Mouse (Mus musculus): ENCODE data around the gene Cideb. TPM values are rescaled to one million over a fixed set of nuclear protein-coding genes. Genes with fewer than 3 reads are reported as not detected.
"Not testable (repeated sequence)": the region's sequence is repeated elsewhere in the genome, so short reads cannot be mapped to it uniquely, and the experiment has no call there.

Gene Cideb
- polyA plus RNA-seq, 1 experiment from 2014 or later = 1.7 TPM

DNA sequence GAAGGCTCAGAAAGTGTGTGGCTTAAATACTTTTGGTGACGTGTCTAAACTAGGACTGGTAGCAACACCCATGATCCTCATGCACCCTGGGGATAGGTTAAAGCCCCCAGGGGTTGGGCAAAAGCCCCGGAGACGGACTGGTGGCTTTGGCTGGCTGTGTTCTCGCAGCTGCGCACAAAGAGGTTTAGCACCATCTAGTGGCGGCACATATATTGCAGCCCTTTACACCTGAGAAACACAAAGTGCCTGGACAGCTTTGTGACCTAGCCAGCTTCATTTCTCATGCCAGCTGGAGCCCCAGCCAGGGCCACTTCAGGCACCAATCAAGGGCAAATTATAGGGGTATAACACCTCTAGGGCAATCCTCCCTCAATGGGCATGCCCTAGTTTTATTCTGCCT is 1.9 kb upstream of the Cideb start:
- not testable (repeated sequence) for H3K36me3 ChIP-seq (ENCODE audit: control insufficient read depth, insufficient read depth, low read length); ATAC-seq (replicated peaks; ENCODE audit: insufficient number of reproducible peaks, low FRiP score, low TSS enrichment); H3K9ac ChIP-seq (ENCODE audit: low read depth, low read length); H3K4me3 ChIP-seq (ENCODE audit: low read depth, low read length); H3K9me3 ChIP-seq (replicated peaks; ENCODE audit: control insufficient read depth, low read length); H3K27ac ChIP-seq (ENCODE audit: low read depth, low read length)
- H3K4me1 ChIP-seq (ENCODE audit: control insufficient read depth, insufficient read depth, low read length) = peaks cover 17% of the 10 kb centered on the region
- 0% methylated on average over 6 of the region's 6 CpGs for WGBS (ENCODE audit: insufficient replicate concordance)
- H3K4me2 ChIP-seq = peak overlapping the region; percentile 56
- peaks cover 19% of the 10 kb centered on the region for H3K27me3 ChIP-seq (ENCODE audit: control insufficient read depth, insufficient read depth, low read length)

DNA sequence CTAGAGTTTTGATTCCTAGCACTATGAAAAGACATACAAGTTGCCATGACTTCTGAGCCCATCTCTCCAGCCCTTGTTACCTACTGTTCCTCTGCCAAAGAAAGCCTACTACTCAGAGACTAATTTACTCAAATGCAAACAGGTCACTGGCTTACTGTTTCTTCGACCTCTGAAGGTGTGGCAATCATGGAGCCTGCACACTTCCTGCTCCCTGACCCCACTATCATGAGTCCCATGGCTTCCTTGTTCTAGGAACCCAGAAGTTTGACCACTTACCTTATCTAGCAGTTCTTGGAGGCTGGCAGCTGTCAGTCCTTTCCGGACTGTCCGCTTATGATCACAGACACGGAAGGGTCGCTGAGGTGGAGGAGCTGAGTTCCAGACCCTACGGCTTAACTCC is 692 bp downstream of the Cideb start:
- no peak overlapping the region for H3K4me3 ChIP-seq (ENCODE audit: low read depth, low read length)
- H3K27ac ChIP-seq (ENCODE audit: low read depth, low read length) = 0 out of 2 replicates have a peak overlapping the region, but pooled peaks have one; percentile 29
- no peak for ATAC-seq (replicated peaks; ENCODE audit: insufficient number of reproducible peaks, low FRiP score, low TSS enrichment)
- peaks cover 7% of the 10 kb centered on the region for H3K4me1 ChIP-seq (ENCODE audit: control insufficient read depth, insufficient read depth, low read length)
- H3K9ac ChIP-seq (ENCODE audit: low read depth, low read length) = no peak overlapping the region
- WGBS (ENCODE audit: insufficient replicate concordance) = 33% methylated on average over 6 of the region's 6 CpGs
- H3K36me3 ChIP-seq (ENCODE audit: control insufficient read depth, insufficient read depth, low read length) = peaks cover 24% of the 10 kb centered on the region
- H3K9me3 ChIP-seq (replicated peaks; ENCODE audit: control insufficient read depth, low read length) = no peaks in the 10 kb centered on the region
- H3K27me3 ChIP-seq (ENCODE audit: control insufficient read depth, insufficient read depth, low read length) = peaks cover 13% of the 10 kb centered on the region
- H3K4me2 ChIP-seq = peak overlapping the region; percentile 48

DNA sequence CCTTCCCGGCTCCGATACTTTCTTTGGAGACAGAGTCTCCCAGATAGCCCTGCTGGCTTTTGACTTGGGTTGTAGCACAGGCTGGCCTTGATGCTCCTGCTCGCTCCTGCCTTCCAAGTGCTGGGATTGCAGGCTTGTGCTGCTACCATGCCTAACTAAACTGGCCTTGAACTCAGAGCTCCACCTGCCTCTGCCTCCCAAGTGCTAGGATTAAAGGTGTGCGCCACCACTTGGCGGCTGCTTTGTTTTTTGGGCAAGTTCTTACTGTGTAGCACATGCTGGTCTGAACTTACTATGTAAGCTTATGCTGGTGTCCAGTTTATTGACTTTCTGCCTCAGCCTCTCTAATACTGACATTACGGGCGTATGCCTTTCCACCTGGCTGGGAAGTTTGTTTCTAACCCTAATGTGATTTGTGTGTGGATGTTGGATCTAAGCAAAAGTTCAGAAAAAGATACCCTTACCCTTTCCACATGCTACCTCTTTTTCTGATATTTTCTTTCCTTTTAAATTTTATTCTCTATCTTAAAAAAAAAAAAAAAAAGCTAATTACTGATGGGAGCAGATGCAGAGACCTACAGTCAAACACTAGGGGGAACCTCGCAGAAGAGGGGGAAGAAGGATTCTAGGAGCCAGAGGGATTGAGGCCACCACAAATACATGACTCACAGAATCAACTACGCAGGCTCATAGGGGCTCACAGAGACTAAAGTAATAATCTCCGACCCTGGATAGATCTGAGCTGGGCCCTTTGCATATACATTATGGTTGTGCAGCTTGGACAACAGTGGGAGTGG is 11.0 kb downstream of the Cideb start:
- H3K4me1 ChIP-seq (ENCODE audit: control insufficient read depth, insufficient read depth, low read length) = peaks cover 3% of the 10 kb centered on the region; the same call in 1 of the 2 replicates
- H3K27ac ChIP-seq (ENCODE audit: low read depth, low read length) = no peak overlapping the region
- H3K36me3 ChIP-seq (ENCODE audit: control insufficient read depth, insufficient read depth, low read length) = 0 out of 2 replicates have a peak, but pooled peaks cover 7% of the 10 kb centered on the region
- ATAC-seq (replicated peaks; ENCODE audit: insufficient number of reproducible peaks, low FRiP score, low TSS enrichment) = no peak
- peak overlapping the region; percentile 99 for H3K4me2 ChIP-seq
- H3K9ac ChIP-seq (ENCODE audit: low read depth, low read length) = no peak overlapping the region
- H3K9me3 ChIP-seq (replicated peaks; ENCODE audit: control insufficient read depth, low read length) = no peaks in the 10 kb centered on the region
- 86% methylated on average over 10 of the region's 10 CpGs for WGBS (ENCODE audit: insufficient replicate concordance)
- H3K4me3 ChIP-seq (ENCODE audit: low read depth, low read length) = peak overlapping the region; percentile 96; the same call in 1 of the 2 replicates
- no peaks in the 10 kb centered on the region for H3K27me3 ChIP-seq (ENCODE audit: control insufficient read depth, insufficient read depth, low read length)

DNA sequence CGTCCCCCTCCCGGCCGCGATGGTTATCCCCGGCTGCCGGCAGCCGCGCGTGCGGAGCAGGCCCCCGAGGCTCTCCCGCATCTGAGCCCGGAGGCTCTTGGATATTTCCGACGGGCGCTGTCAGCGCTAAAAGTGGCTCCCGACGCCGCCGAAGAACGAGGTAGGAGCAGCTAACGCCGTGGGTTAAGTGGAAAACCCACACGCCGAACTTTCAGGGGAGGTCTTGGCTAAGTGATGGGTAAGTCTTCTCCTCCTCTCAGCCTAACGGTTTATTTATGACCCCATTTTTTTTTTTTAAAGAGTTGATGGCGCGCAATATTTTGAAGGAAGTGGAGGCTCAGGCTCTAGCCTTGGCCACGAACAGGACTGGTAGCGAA is 12.4 kb downstream of the Cideb start:
- Histone ChIP-seq H3K27me3 (ENCODE audit: control insufficient read depth, insufficient read depth, low read length) (no peaks in the 10 kb centered on the region), H3K36me3 (ENCODE audit: control insufficient read depth, insufficient read depth, low read length) (0 out of 2 replicates have a peak, but pooled peaks cover 7% of the 10 kb centered on the region), H3K4me2 (peak overlapping the region; percentile 99), H3K27ac (ENCODE audit: low read depth, low read length) (peak overlapping the region; percentile 10; the same call in 1 of the 2 replicates), H3K9ac (ENCODE audit: low read depth, low read length) (peak overlapping the region; percentile 85), H3K9me3 (replicated peaks; ENCODE audit: control insufficient read depth, low read length) (no peaks in the 10 kb centered on the region), H3K4me3 (ENCODE audit: low read depth, low read length) (peak overlapping the region; percentile 96), H3K4me1 (ENCODE audit: control insufficient read depth, insufficient read depth, low read length) (peaks cover 3% of the 10 kb centered on the region; the same call in 1 of the 2 replicates)
- ATAC-seq (replicated peaks; ENCODE audit: insufficient number of reproducible peaks, low FRiP score, low TSS enrichment) = no peak
- WGBS (ENCODE audit: insufficient replicate concordance) = under 1% methylated on average over 25 of the region's 31 CpGs

DNA sequence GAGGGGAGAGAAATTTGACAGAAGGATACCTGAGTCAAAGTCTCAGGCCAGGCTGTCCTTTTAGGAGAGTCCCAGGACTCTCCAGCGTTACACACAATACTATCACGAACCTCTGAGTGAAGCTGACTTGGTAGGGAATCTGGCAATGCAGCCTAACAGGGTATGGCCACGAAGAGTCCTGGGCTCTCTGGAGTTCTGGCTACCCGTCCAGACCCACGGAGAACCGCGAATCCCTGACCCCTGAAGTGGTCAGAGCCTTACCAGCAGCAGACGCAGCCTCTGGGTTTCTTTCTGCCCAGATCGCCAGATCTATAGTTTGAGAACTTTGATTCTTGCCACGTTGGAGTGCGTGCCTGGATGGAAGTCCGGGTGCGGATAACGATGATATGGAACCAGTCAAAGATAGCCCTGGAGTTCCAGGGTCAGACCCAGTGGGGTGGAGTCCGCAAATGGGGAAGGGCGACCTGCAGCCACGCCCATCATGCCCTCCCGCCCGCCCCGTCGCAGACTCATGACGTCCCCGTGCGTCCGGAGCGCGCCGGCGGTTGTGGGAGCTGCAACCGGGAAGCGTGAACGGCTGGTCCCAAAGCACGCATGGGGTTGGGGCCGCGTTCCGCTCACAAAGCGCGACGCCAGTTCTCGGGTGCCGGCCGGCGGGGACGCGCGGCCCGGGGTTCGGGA is 12.9 kb downstream of the Cideb start, which contains the start of the genes Dhrs1 and Nop9:
Dhrs1 (minus strand) TSS at position 511 of the 681 bp plus-strand sequence.
Nop9 (plus strand) TSS at position 514 of the 681 bp plus-strand sequence.
- Histone ChIP-seq H3K36me3 (ENCODE audit: control insufficient read depth, insufficient read depth, low read length) (peaks cover 8% of the 10 kb centered on the region; the same call in 1 of the 2 replicates), H3K4me3 (ENCODE audit: low read depth, low read length) (peak within 1 kb of the TSS; percentile 96), H3K9me3 (replicated peaks; ENCODE audit: control insufficient read depth, low read length) (no peaks in the 10 kb centered on the region), H3K4me2 (peak within 1 kb of the TSS; percentile 99), H3K27me3 (ENCODE audit: control insufficient read depth, insufficient read depth, low read length) (no peaks in the 10 kb centered on the region), H3K27ac (ENCODE audit: low read depth, low read length) (peak within 1 kb of the TSS; percentile 42; the same call in 1 of the 2 replicates), H3K4me1 (ENCODE audit: control insufficient read depth, insufficient read depth, low read length) (peaks cover 3% of the 10 kb centered on the region; the same call in 1 of the 2 replicates), H3K9ac (ENCODE audit: low read depth, low read length) (peak within 1 kb of the TSS; percentile 85)
- WGBS (ENCODE audit: insufficient replicate concordance) = 1% methylated on average over 41 of the region's 48 CpGs
- ATAC-seq (replicated peaks; ENCODE audit: insufficient number of reproducible peaks, low FRiP score, low TSS enrichment) = peak; percentile 82

DNA sequence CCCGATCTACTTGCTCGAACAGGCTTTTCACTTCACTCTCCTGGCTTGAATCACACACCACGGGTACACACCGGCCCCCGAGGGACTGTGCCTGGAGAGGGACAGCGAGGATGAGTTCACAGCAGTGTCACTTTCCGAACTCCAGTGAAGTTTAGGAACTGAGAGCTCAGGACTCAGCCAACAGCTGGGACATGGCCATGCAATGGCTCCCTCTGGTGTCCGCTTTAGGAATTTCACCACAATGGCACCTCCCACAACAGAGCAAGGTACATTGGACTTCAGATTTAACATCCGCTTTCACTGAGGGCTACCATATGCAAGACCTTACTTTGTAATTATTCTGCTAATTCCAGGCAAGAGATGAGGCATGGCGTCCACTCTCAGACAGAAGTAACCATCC is 14.5 kb downstream of the Cideb start:
- WGBS (ENCODE audit: insufficient replicate concordance) = 21% methylated on average over 10 of the region's 10 CpGs
- ATAC-seq (replicated peaks; ENCODE audit: insufficient number of reproducible peaks, low FRiP score, low TSS enrichment) = 0 out of 2 replicates have a peak, but pooled peaks have one; percentile 28
- H3K9ac ChIP-seq (ENCODE audit: low read depth, low read length) = 0 out of 2 replicates have a peak overlapping the region, but pooled peaks have one; percentile 13
- no peak overlapping the region for H3K4me3 ChIP-seq (ENCODE audit: low read depth, low read length)
- peaks cover 3% of the 10 kb centered on the region; the same call in 1 of the 2 replicates for H3K4me1 ChIP-seq (ENCODE audit: control insufficient read depth, insufficient read depth, low read length)
- no peaks in the 10 kb centered on the region for H3K27me3 ChIP-seq (ENCODE audit: control insufficient read depth, insufficient read depth, low read length)
- no peak overlapping the region for H3K27ac ChIP-seq (ENCODE audit: low read depth, low read length)
- H3K4me2 ChIP-seq = peak overlapping the region; percentile 33; the same call in 1 of the 2 replicates
- no peaks in the 10 kb centered on the region for H3K9me3 ChIP-seq (replicated peaks; ENCODE audit: control insufficient read depth, low read length)
- peaks cover 5% of the 10 kb centered on the region; the same call in 1 of the 2 replicates for H3K36me3 ChIP-seq (ENCODE audit: control insufficient read depth, insufficient read depth, low read length)

DNA sequence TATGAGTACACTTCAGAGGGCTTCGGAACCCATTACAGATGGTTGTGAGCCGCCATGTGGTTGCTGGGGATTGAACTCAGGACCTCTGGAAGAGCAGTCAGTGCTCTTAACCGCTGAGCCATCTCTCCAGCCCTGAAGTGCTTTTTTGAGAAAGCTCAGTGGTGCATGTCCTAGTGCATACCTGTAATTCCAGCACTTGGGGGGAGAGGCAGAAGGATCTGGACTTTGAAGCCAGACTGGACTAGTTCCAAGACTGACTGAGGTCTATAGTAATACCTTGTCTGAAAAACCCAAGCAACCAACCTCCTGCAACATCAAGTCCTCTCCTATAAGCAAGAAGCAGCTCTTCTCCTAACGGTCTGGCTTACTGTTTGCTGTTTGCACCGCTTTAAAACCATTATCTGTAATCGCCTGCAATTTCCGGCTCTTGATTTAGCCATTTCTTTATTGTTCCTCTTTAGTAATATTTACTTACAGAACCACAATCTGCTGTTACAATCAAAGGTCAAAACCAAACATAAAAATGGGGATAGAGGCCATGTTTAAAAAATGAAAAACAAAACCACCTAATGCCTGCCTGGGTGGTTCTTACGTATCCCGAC is 21.1 kb downstream of the Cideb start:
- no peaks in the 10 kb centered on the region for H3K4me1 ChIP-seq (ENCODE audit: control insufficient read depth, insufficient read depth, low read length)
- no peaks in the 10 kb centered on the region for H3K27me3 ChIP-seq (ENCODE audit: control insufficient read depth, insufficient read depth, low read length)
- ATAC-seq (replicated peaks; ENCODE audit: insufficient number of reproducible peaks, low FRiP score, low TSS enrichment) = no peak
- no peak overlapping the region for H3K27ac ChIP-seq (ENCODE audit: low read depth, low read length)
- WGBS (ENCODE audit: insufficient replicate concordance) = 86% methylated on average over 9 of the region's 9 CpGs
- no peak overlapping the region for H3K4me3 ChIP-seq (ENCODE audit: low read depth, low read length)
- H3K36me3 ChIP-seq (ENCODE audit: control insufficient read depth, insufficient read depth, low read length) = peaks cover 5% of the 10 kb centered on the region; the same call in 1 of the 2 replicates
- no peak overlapping the region for H3K4me2 ChIP-seq
- no peaks in the 10 kb centered on the region for H3K9me3 ChIP-seq (replicated peaks; ENCODE audit: control insufficient read depth, low read length)
- H3K9ac ChIP-seq (ENCODE audit: low read depth, low read length) = no peak overlapping the region

DNA sequence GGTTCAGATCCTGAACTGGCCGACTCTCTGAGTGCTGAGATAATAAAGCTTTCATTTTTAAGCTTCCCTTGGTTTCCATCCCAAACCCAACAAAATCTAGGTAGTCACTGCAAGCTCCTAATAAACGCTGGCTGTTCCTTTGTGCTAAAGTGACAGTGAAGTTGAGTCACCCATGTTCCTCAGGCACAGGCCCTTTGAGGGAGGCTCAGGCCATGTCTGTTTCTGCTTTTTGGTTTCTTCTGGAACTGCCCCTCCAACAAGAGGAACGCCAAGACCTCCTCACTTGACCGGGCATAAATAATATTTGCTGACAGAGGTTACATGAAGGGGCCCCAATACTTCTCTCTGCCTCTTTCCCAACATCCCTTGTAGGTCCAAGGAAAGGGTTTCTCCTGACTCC is 22.5 kb downstream of the Cideb start:
- no peak overlapping the region for H3K9ac ChIP-seq (ENCODE audit: low read depth, low read length)
- H3K4me3 ChIP-seq (ENCODE audit: low read depth, low read length) = no peak overlapping the region
- WGBS (ENCODE audit: insufficient replicate concordance) = 77% methylated on average over 4 of the region's 4 CpGs
- H3K27me3 ChIP-seq (ENCODE audit: control insufficient read depth, insufficient read depth, low read length) = no peaks in the 10 kb centered on the region; the same call in 1 of the 2 replicates
- H3K4me2 ChIP-seq = no peak overlapping the region
- no peak overlapping the region for H3K27ac ChIP-seq (ENCODE audit: low read depth, low read length)
- no peak for ATAC-seq (replicated peaks; ENCODE audit: insufficient number of reproducible peaks, low FRiP score, low TSS enrichment)
- no peaks in the 10 kb centered on the region for H3K4me1 ChIP-seq (ENCODE audit: control insufficient read depth, insufficient read depth, low read length)
- H3K9me3 ChIP-seq (replicated peaks; ENCODE audit: control insufficient read depth, low read length) = no peaks in the 10 kb centered on the region
- H3K36me3 ChIP-seq (ENCODE audit: control insufficient read depth, insufficient read depth, low read length) = peaks cover 5% of the 10 kb centered on the region; the same call in 1 of the 2 replicates
